Comparison of ENCODE assay signal across 9 mouse cellular contexts in genomic region chr19:5273916-5274315, GRCm38 (mm10). TPM values are rescaled to one million over a fixed set of nuclear protein-coding genes. Genes with fewer than 3 reads are reported as not detected.
DNase-seq lines count a peak whose midpoint lies in the region; ATAC-seq and TF ChIP-seq lines count a peak whose summit lies in the region.
"Had no signal": no experiment of that assay in that cellular context is flagged by ENCODE, and none has a peak within 500 bp of the region (broad histone marks: within the 10 kb centered on the region; RNA-seq: fewer than 3 reads in every experiment).

No protein-coding gene starts in this region.

- no peaks in the 10 kb centered on the region for H3K9me3 ChIP-seq in lung, embryonic 15.5 days
- no peaks in the 10 kb centered on the region for H3K9me3 ChIP-seq in forebrain, postnatal 0 days (ENCODE audit: low read length)
- H3K9me3 ChIP-seq in limb, embryonic 10.5 days (replicated peaks) = no peaks in the 10 kb centered on the region

- ATAC-seq in lung, embryonic 15.5 days (ENCODE audit: borderline replicate concordance, extremely low read depth, low FRiP score, low TSS enrichment) = no peak
- no peak for ATAC-seq in forebrain, postnatal 0 days
- ATAC-seq in frontal cortex, adult (ENCODE audit: low TSS enrichment) = no peak

- H3K9ac ChIP-seq in lung, embryonic 15.5 days = 0 out of 2 replicates have a peak overlapping the region, but pooled peaks have one; percentile 90
- H3K9ac ChIP-seq in forebrain, postnatal 0 days = no peak overlapping the region

- peaks cover 27% of the 10 kb centered on the region for H3K4me1 ChIP-seq in lung, embryonic 15.5 days
- H3K4me1 ChIP-seq in lung, adult 2 months (ENCODE audit: control insufficient read depth, insufficient read depth, low read length) = peaks cover 18% of the 10 kb centered on the region
- peaks cover 9% of the 10 kb centered on the region for H3K4me1 ChIP-seq in forebrain, postnatal 0 days (ENCODE audit: insufficient read depth)
- H3K4me1 ChIP-seq in limb, embryonic 10.5 days = peaks cover 34% of the 10 kb centered on the region

- TF ChIP-seq POLR2A in lung, adult 2 months (IDR thresholded peaks at IDR 0.05; ENCODE audit: borderline replicate concordance, extremely low read depth, low read depth, low read length) = no peak

- no peak for TF ChIP-seq CTCF in lung, adult 2 months (IDR thresholded peaks at IDR 0.05; ENCODE audit: insufficient read depth, low read length)
- TF ChIP-seq CTCF in forebrain, postnatal 0 days (IDR thresholded peaks at IDR 0.05; ENCODE audit: low read depth) = no peak

- H3K27me3 ChIP-seq in lung, embryonic 15.5 days = no peaks in the 10 kb centered on the region
- H3K27me3 ChIP-seq in forebrain, postnatal 0 days (ENCODE audit: insufficient read depth, low read length) = no peaks in the 10 kb centered on the region
- H3K27me3 ChIP-seq in limb, embryonic 10.5 days (ENCODE audit: low read depth, poor library complexity, severe bottlenecking) = no peaks in the 10 kb centered on the region
- H3K27me3 ChIP-seq in splenic B cell, adult 2 months (ENCODE audit: control insufficient read depth, insufficient read depth, low read length, poor library complexity, severe bottlenecking) = no peaks in the 10 kb centered on the region

- 0 out of 2 replicates have a peak overlapping the region, but pooled peaks have one; percentile 95 for H3K4me3 ChIP-seq in lung, embryonic 15.5 days
- H3K4me3 ChIP-seq in lung, adult 2 months (replicated peaks; ENCODE audit: extremely low read depth, low read depth, low read length) = no peak overlapping the region
- no peak overlapping the region for H3K4me3 ChIP-seq in forebrain, postnatal 0 days (ENCODE audit: low read depth, low read length)
- H3K4me3 ChIP-seq in limb, embryonic 10.5 days = peak overlapping the region; percentile 87

- no peak for DNase-seq in lung, adult 2 months
- no peak for DNase-seq in forebrain, postnatal 0 days
- no peak for DNase-seq in limb, embryonic 10.5 days (ENCODE audit: low spot score)
- DNase-seq in splenic B cell, adult 2 months (ENCODE audit: low read depth, low spot score) = peak; percentile 18
- no peak for DNase-seq in right cerebral cortex, postnatal 25 days
- no peak for DNase-seq in left cerebral cortex, adult 9 months (ENCODE audit: low spot score in 2 of 2)

- 71% methylated on average over 4 of the region's 4 CpGs for WGBS in lung, embryonic 15.5 days
- 24% methylated on average over 4 of the region's 4 CpGs for WGBS in lung, adult 2 months
- 76% methylated on average over 4 of the region's 4 CpGs for WGBS in forebrain, postnatal 0 days
- 79% methylated on average over 4 of the region's 4 CpGs for WGBS in limb, embryonic 10.5 days

- H3K4me2 ChIP-seq in lung, embryonic 15.5 days = peak overlapping the region; percentile 90; the same call in 1 of the 2 replicates
- 0 out of 2 replicates have a peak overlapping the region, but pooled peaks have one; percentile 93 for H3K4me2 ChIP-seq in forebrain, postnatal 0 days (ENCODE audit: low read depth)

- H3K27ac ChIP-seq in lung, embryonic 15.5 days = peak overlapping the region; percentile 94
- H3K27ac ChIP-seq in forebrain, postnatal 0 days (ENCODE audit: low read depth, low read length) = peak overlapping the region; percentile 92
- H3K27ac ChIP-seq in limb, embryonic 10.5 days = peak overlapping the region; percentile 94

- peaks cover 48% of the 10 kb centered on the region for H3K36me3 ChIP-seq in lung, embryonic 15.5 days
- H3K36me3 ChIP-seq in forebrain, postnatal 0 days (ENCODE audit: insufficient read depth) = peaks cover 32% of the 10 kb centered on the region
- peaks cover 52% of the 10 kb centered on the region for H3K36me3 ChIP-seq in limb, embryonic 10.5 days
- H3K36me3 ChIP-seq in splenic B cell, adult 2 months (ENCODE audit: control insufficient read depth, insufficient read depth, low read length, poor library complexity, severe bottlenecking) = peaks cover 11% of the 10 kb centered on the region

RNA-seq across cellular contexts. Expression of gene Pacs1, which starts 1.0 kb away (rescaled TPM):
- 20.6 and 21.4 TPM in 2 replicates for polyA plus RNA-seq in lung, embryonic 15.5 days (2015; fragmentation: Nextera tagmentation; extraction: Ambion mirVana)
- polyA plus RNA-seq in lung, adult 2 months (2012; rRNA removed) = 37.2 and 40.6 TPM in 2 replicates
- total RNA-seq in forebrain, postnatal 0 days (2014; rRNA removed) = 54.5 and 84.6 TPM in 2 replicates
- 35.3 and 44.7 TPM in 2 replicates for polyA plus RNA-seq in forebrain, postnatal 0 days (2015; fragmentation: Nextera tagmentation; extraction: Ambion mirVana)
- 25.7 and 31.1 TPM in 2 replicates for polyA plus RNA-seq in limb, embryonic 10.5 days (2016; fragmentation: Nextera tagmentation; extraction: Ambion mirVana)

RNA-seq across cellular contexts. Expression of gene Sf3b2, which starts 21.3 kb away (rescaled TPM):
- 320 and 328 TPM in 2 replicates for polyA plus RNA-seq in lung, embryonic 15.5 days (2015; fragmentation: Nextera tagmentation; extraction: Ambion mirVana)
- 121 and 132 TPM in 2 replicates for polyA plus RNA-seq in lung, adult 2 months (2012; rRNA removed)
- 226 and 261 TPM in 2 replicates for total RNA-seq in forebrain, postnatal 0 days (2014; rRNA removed)
- 310 and 345 TPM in 2 replicates for polyA plus RNA-seq in forebrain, postnatal 0 days (2015; fragmentation: Nextera tagmentation; extraction: Ambion mirVana)
- polyA plus RNA-seq in limb, embryonic 10.5 days (2016; fragmentation: Nextera tagmentation; extraction: Ambion mirVana) = 419 and 440 TPM in 2 replicates

RNA-seq across cellular contexts. Expression of gene Gal3st3, which starts 24.2 kb away (rescaled TPM):
- 1.7 and 2.4 TPM in 2 replicates for polyA plus RNA-seq in lung, embryonic 15.5 days (2015; fragmentation: Nextera tagmentation; extraction: Ambion mirVana)
- polyA plus RNA-seq in lung, adult 2 months (2012; rRNA removed) = 1.9 and 2.3 TPM in 2 replicates
- total RNA-seq in forebrain, postnatal 0 days (2014; rRNA removed) = 14.8 and 19.4 TPM in 2 replicates
- 46.9 and 50.4 TPM in 2 replicates for polyA plus RNA-seq in forebrain, postnatal 0 days (2015; fragmentation: Nextera tagmentation; extraction: Ambion mirVana)
- polyA plus RNA-seq in limb, embryonic 10.5 days (2016; fragmentation: Nextera tagmentation; extraction: Ambion mirVana) = 5.0 and 8.4 TPM in 2 replicates
- total RNA-seq: hematopoietic stem cell, adult 5-6 weeks had no signal

Comparison
In these comparisons a context has a peak if more than half of its experiments do, and no peak if none do; other contexts are left out.
1. H3K4me3 ChIP-seq: peak in lung, embryonic 15.5 days (single experiment) and limb, embryonic 10.5 days (single experiment); none in lung, adult 2 months (single experiment) and forebrain, postnatal 0 days (single experiment).
2. Peak in every context shown above with its lines, with median percentiles within 50 percentile points of each other: H3K27ac ChIP-seq.